Mouse (Mus musculus): Measurements from ENCODE around the gene Gm26602. TPM values are rescaled to one million over a fixed set of nuclear protein-coding genes. Genes with fewer than 3 reads are reported as not detected.
"Not testable (repeated sequence)": the region's sequence is repeated elsewhere in the genome, so short reads cannot be mapped to it uniquely, and the experiment has no call there.

Gm26602 gene
- polyA plus RNA-seq, 1 experiment: not detected

DNA sequence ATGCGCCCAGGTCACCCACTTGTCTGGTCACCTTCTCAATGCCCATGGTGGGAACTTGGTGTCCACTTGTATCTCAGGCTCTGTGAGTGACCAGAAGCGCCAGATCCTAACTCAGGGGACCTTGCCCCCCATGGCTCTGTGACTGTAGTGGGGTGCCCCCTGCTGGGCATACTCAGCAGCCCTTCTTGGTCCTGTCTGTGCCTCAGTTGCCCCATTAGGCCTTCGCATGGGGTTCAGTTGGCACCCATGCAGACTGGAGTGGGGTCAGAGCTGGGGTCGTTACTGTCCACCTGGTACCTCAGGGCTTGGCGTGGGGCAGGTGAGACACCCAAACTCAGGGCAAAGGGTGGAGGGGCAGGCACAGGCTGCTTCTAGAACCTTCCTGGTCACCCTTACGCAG, 43.3 kb downstream of the Gm26602 start:
- Histone ChIP-seq H3K27ac (ENCODE audit: insufficient read depth, low read length) (no peak overlapping the region), H3K4me1 (ENCODE audit: control insufficient read depth, insufficient read depth, low read length) (no peaks in the 10 kb centered on the region), H3K4me3 (ENCODE audit: insufficient read depth, low read length) (no peak overlapping the region)
- TF ChIP-seq POLR2A (IDR thresholded peaks at IDR 0.05; ENCODE audit: extremely low read depth, insufficient read depth, low read length) (no peak), CTCF (IDR thresholded peaks at IDR 0.05; ENCODE audit: extremely low read depth, insufficient read depth, low read length) (peak; percentile 54)

DNA sequence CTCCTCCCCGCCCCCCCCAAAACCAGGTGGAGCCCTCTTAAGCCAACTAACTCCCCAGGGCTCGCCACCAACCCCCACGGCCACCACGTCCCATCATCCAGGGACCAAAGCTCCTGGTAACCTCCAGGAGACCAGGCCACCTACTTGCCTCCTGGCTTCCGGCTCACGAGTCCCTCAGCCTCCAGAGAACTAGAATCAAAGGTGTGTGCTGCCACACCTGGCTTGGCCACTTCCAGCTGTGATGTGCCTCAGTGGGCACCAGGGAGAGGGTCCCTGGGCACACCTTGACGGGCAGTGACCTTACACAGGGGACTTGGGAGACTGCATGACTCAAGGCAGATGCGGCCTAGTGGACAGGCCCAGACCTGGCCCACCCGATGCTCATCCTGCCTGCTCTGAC, 45.0 kb downstream of the Gm26602 start:
- Histone ChIP-seq H3K4me1 (ENCODE audit: control insufficient read depth, insufficient read depth, low read length) (no peaks in the 10 kb centered on the region), H3K27ac (ENCODE audit: insufficient read depth, low read length) (no peak overlapping the region), H3K4me3 (ENCODE audit: insufficient read depth, low read length) (no peak overlapping the region)
- TF ChIP-seq POLR2A (IDR thresholded peaks at IDR 0.05; ENCODE audit: extremely low read depth, insufficient read depth, low read length) (no peak), CTCF (IDR thresholded peaks at IDR 0.05; ENCODE audit: extremely low read depth, insufficient read depth, low read length) (no peak)

DNA sequence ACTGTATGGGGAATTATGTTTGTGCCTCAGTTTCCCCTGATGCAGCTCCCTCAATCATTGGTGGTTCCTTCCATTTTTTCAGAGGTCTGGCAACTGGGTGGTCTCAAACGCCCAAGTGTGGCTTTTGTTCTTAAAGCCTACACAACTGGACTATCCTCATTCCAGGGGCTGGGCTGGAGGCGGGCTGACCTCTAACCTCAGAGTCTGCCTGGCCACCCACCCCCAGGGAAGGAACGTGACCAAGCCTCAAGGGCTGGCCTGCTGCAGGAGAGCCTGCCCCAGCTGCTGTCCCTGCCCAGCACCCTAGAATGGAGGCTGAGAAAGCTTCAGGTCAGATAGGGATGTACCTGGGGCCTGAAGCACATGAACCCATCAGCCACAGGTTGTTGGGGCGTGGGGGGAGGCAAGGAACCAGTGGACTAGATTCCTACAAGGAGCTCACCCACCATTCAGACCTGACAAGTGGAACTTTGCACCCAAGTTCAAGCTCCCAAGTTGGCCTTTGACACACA, 46.0 kb downstream of the Gm26602 start:
- Histone ChIP-seq H3K4me3 (ENCODE audit: insufficient read depth, low read length) (no peak overlapping the region), H3K27ac (ENCODE audit: insufficient read depth, low read length) (no peak overlapping the region), H3K4me1 (ENCODE audit: control insufficient read depth, insufficient read depth, low read length) (0 out of 2 replicates have a peak, but pooled peaks cover 2% of the 10 kb centered on the region)
- TF ChIP-seq POLR2A (IDR thresholded peaks at IDR 0.05; ENCODE audit: extremely low read depth, insufficient read depth, low read length) (no peak), CTCF (IDR thresholded peaks at IDR 0.05; ENCODE audit: extremely low read depth, insufficient read depth, low read length) (no peak)

DNA sequence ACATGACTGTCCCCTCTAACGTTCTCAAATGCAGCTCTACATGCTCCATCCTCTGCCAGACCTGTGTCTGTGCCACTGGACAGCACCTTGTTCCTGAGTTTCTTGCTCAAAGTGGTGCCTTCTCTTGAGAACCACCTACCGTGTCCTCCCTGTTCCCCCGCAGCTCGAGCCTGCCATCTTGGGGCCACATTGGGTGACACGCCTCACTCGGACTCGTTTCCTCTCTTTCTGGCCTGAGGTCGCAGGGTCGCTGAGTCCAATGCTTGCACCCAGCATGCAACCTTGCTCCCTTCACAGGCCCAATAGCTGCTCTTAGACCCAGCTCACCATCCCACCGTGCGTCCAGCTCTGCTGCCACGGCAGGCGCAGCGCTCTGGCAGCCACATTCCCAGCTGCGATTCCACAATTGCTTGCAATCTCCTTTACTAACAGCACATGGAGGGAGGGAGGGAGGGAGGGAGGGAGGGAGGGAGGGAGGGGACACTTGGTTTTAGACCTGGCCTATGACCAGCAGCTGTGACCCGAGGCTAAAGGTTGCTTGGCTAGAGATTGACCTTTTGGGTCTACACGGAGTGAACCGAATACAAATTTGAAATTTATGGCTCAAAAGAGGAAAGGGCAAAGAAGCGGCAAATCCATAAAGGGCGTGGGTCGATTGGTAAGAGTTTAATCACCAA, 47.6 kb downstream of the Gm26602 start:
- H3K4me3 ChIP-seq (ENCODE audit: insufficient read depth, low read length): no peak overlapping the region
- TF ChIP-seq CTCF (IDR thresholded peaks at IDR 0.05; ENCODE audit: extremely low read depth, insufficient read depth, low read length) (peak; percentile 90), POLR2A (IDR thresholded peaks at IDR 0.05; ENCODE audit: extremely low read depth, insufficient read depth, low read length) (no peak)
- 0 out of 2 replicates have a peak, but pooled peaks cover 2% of the 10 kb centered on the region for H3K4me1 ChIP-seq (ENCODE audit: control insufficient read depth, insufficient read depth, low read length)
- no peak overlapping the region for H3K27ac ChIP-seq (ENCODE audit: insufficient read depth, low read length)

DNA sequence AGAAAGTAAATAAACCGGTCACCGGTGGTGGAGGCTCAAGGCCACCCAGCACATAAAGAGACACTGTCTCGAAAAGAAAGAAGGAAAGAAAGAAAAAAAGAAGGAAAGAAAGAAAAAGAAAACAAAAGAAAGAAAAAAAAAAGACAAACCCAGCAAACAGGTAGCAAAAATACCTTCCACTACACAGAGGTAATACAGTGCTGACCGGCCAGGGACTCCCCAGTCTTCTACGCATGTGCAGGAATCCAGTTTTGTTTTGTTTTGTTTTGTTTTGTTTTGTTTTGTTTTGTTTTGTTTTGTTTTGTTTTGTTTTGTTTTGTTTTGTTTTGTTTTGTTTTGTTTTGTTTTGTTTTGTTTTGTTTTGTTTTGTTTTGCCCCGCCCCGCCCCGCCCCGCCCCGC, 48.8 kb downstream of the Gm26602 start:
- H3K4me3 ChIP-seq (ENCODE audit: insufficient read depth, low read length); H3K27ac ChIP-seq (ENCODE audit: insufficient read depth, low read length): not testable (repeated sequence)

DNA sequence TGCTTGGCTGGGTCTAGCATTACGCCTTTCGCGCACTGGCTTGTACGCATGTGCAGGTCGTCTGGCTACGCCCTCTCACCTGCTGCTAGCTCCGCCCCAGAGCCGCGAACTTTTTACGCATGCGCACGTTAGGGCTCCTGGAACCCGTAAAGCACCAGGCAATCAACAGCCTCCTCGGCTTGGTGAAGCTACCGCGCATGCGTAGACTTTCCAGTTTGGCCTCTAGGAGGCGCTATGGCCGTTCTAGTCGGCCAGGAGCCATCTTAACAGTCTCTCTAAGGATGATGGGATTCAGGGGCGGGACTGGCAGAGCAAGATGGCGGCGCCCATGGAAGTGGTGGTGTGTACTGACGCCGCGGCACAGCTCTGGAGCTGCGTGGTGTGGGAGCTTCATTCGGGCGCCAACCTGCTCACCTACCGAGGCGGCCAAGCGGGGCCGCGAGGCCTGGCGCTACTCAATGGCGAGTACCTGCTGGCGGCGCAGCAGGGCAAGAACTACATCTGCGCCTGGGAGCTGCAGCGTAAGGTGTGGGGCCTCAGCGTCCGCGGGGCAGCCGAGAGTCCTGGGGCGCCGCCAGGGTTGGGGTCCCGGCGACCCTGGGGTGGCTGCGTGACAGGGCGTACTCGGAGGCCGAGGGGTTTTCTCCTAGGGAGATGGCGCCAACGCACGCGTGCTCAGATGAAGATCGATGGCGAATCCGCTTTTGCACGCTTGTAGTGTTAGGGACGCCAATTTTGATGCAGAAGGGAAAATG, 49.4 kb downstream of the Gm26602 start, which contains the start of gene Wdr18:
Gene Wdr18, plus strand, starts transcription at position 306 of the 755 bp plus-strand sequence.
- Histone ChIP-seq H3K27ac (ENCODE audit: insufficient read depth, low read length) (no peak within 1 kb of the TSS), H3K4me1 (ENCODE audit: control insufficient read depth, insufficient read depth, low read length) (0 out of 2 replicates have a peak, but pooled peaks cover 2% of the 10 kb centered on the region), H3K4me3 (ENCODE audit: insufficient read depth, low read length) (peak within 1 kb of the TSS; percentile 45)
- TF ChIP-seq CTCF (IDR thresholded peaks at IDR 0.05; ENCODE audit: extremely low read depth, insufficient read depth, low read length) (peak; percentile 97), POLR2A (IDR thresholded peaks at IDR 0.05; ENCODE audit: extremely low read depth, insufficient read depth, low read length) (peak; percentile 69; the same call in 1 of the 2 replicates)

More for the DNA sequence above, 48.8 kb downstream of the Gm26602 start:
- H3K4me1 ChIP-seq (ENCODE audit: control insufficient read depth, insufficient read depth, low read length): not testable (repeated sequence)

Other genes starting within 250 kb of the Gm26602 start
- not detected in 2 replicates for gene Madcam1, start 246.3 kb upstream of the Gm26602 start, polyA plus RNA-seq (2012; rRNA removed)
- 87.5 and 88.2 TPM in 2 replicates for gene Tpgs1, start 241.5 kb upstream of the Gm26602 start, polyA plus RNA-seq (2012; rRNA removed)
- 110 TPM in 2 replicates for gene Cdc34, start 228.7 kb upstream of the Gm26602 start, polyA plus RNA-seq (2012; rRNA removed)
- 1.1 and 1.4 TPM in 2 replicates for gene Gzmm, start 221.8 kb upstream of the Gm26602 start, polyA plus RNA-seq (2012; rRNA removed)
- 1,018 and 1,074 TPM in 2 replicates for gene Bsg, start 206.4 kb upstream of the Gm26602 start, polyA plus RNA-seq (2012; rRNA removed)
- gene Hcn2, start 194.2 kb upstream of the Gm26602 start, polyA plus RNA-seq (2012; rRNA removed): 123 and 128 TPM in 2 replicates
- gene Polrmt, start 164.3 kb upstream of the Gm26602 start, polyA plus RNA-seq (2012; rRNA removed): 51.6 and 54.9 TPM in 2 replicates
- 6.5 and 9.7 TPM in 2 replicates for gene Fgf22, start 155.8 kb upstream of the Gm26602 start, polyA plus RNA-seq (2012; rRNA removed)
- 157 TPM in 2 replicates for gene Rnf126, start 143.9 kb upstream of the Gm26602 start, polyA plus RNA-seq (2012; rRNA removed)
- 5.7 and 5.9 TPM in 2 replicates for gene Fstl3, start 133.6 kb upstream of the Gm26602 start, polyA plus RNA-seq (2012; rRNA removed)
- gene Prss57, start 119.9 kb upstream of the Gm26602 start, polyA plus RNA-seq (2012; rRNA removed): 1.4 and 2.1 TPM in 2 replicates
- 294 and 331 TPM in 2 replicates for gene Palm, start 117.3 kb upstream of the Gm26602 start, polyA plus RNA-seq (2012; rRNA removed)
- 0.13 and 0.21 TPM in 2 replicates for gene Misp, start 89.9 kb upstream of the Gm26602 start, polyA plus RNA-seq (2012; rRNA removed)
- gene Ptbp1, start 56.4 kb upstream of the Gm26602 start, polyA plus RNA-seq (2012; rRNA removed): 53.3 and 54.1 TPM in 2 replicates
- gene Prtn3, start 36.4 kb upstream of the Gm26602 start, polyA plus RNA-seq (2012; rRNA removed): 4.3 and 5.2 TPM in 2 replicates
- 79.9 and 80.5 TPM in 2 replicates for gene Plppr3, start 36.2 kb upstream of the Gm26602 start, polyA plus RNA-seq (2012; rRNA removed)
- gene Elane, start 24.6 kb upstream of the Gm26602 start, polyA plus RNA-seq (2012; rRNA removed): not detected in 2 replicates
- gene Cfd, start 20.0 kb upstream of the Gm26602 start, polyA plus RNA-seq (2012; rRNA removed): 0.40 and 1.6 TPM in 2 replicates
- 64.8 and 68.2 TPM in 2 replicates for gene Med16, start 1.9 kb upstream of the Gm26602 start, polyA plus RNA-seq (2012; rRNA removed)
- gene Kiss1r, start 6.1 kb downstream of the Gm26602 start, polyA plus RNA-seq (2012; rRNA removed): 12.1 and 12.5 TPM in 2 replicates
- gene R3hdm4, start 10.4 kb downstream of the Gm26602 start, polyA plus RNA-seq (2012; rRNA removed): 425 TPM in 2 replicates
- 3.1 and 3.2 TPM in 2 replicates for gene Arid3a, start 16.2 kb downstream of the Gm26602 start, polyA plus RNA-seq (2012; rRNA removed)
- 60.9 and 63.2 TPM in 2 replicates for gene Wdr18, start 49.3 kb downstream of the Gm26602 start, polyA plus RNA-seq (2012; rRNA removed)
- 0.21 and 0.40 TPM in 2 replicates for gene Grin3b, start 59.9 kb downstream of the Gm26602 start, polyA plus RNA-seq (2012; rRNA removed)
- gene Tmem259, start 73.5 kb downstream of the Gm26602 start, polyA plus RNA-seq (2012; rRNA removed): 168 and 183 TPM in 2 replicates
- 8.0 and 9.0 TPM in 2 replicates for gene Cnn2, start 77.7 kb downstream of the Gm26602 start, polyA plus RNA-seq (2012; rRNA removed)
- 10.9 and 11.5 TPM in 2 replicates for gene Abca7, start 85.6 kb downstream of the Gm26602 start, polyA plus RNA-seq (2012; rRNA removed)
- gene Arhgap45, start 105.8 kb downstream of the Gm26602 start, polyA plus RNA-seq (2012; rRNA removed): 6.6 and 7.2 TPM in 2 replicates
- gene Polr2e, start 128.9 kb downstream of the Gm26602 start, polyA plus RNA-seq (2012; rRNA removed): 236 and 245 TPM in 2 replicates
- 890 and 934 TPM in 2 replicates for gene Gpx4, start 136.3 kb downstream of the Gm26602 start, polyA plus RNA-seq (2012; rRNA removed)
- gene Sbno2, start 194.7 kb downstream of the Gm26602 start, polyA plus RNA-seq (2012; rRNA removed): 22.9 and 24.4 TPM in 2 replicates
- gene Stk11, start 204.9 kb downstream of the Gm26602 start, polyA plus RNA-seq (2012; rRNA removed): 91.8 and 94.2 TPM in 2 replicates
- gene Atp5d, start 227.8 kb downstream of the Gm26602 start, polyA plus RNA-seq (2012; rRNA removed): 620 and 641 TPM in 2 replicates
- 274 and 285 TPM in 2 replicates for gene Cbarp, start 230.0 kb downstream of the Gm26602 start, polyA plus RNA-seq (2012; rRNA removed)
- 26.6 and 33.8 TPM in 2 replicates for gene Midn, start 237.4 kb downstream of the Gm26602 start, polyA plus RNA-seq (2012; rRNA removed)

All from cortical plate, adult 2 months (tissue).